Mouse (Mus musculus) E14TG2a.4 (cell line): ENCODE results near the gene Cox17.

ENCODE experiments used
- H3K27me3 ChIP-seq: 2 replicates; pipeline ENCODE4 v1.6.1; 2014; ENCODE audit warnings: low read length, control low read depth; ENCODE audit not compliant: insufficient read depth
- H3K36me3 ChIP-seq: 2 replicates; pipeline ENCODE4 v1.6.1; 2014; ENCODE audit warnings: low read length, control low read depth; ENCODE audit not compliant: insufficient read depth
- H3K4me1 ChIP-seq: replicated peaks from 2 replicates; pipeline ENCODE4 v1.6.1; 2014; ENCODE audit warnings: low read depth, low read length, control low read depth
- H3K4me3 ChIP-seq: replicated peaks from 2 replicates; pipeline ENCODE4 v1.5.1; 2014; ENCODE audit warnings: mild to moderate bottlenecking, low read length
- H3K9me3 ChIP-seq: 2 replicates; pipeline ENCODE4 v1.6.1; 2014; ENCODE audit warnings: low read length, control low read depth
- CTCF ChIP-seq: conservative IDR thresholded peaks from 2 replicates; pipeline ENCODE4 v1.5.1; 2014; ENCODE audit warnings: low read length
- NANOG ChIP-seq: IDR thresholded peaks from 2 replicates; pipeline ENCODE4 v1.6.1; 2014; ENCODE audit warnings: borderline replicate concordance, low read length, mixed read lengths
- POU5F1 ChIP-seq: IDR thresholded peaks from 2 replicates; pipeline ENCODE4 v1.6.1; 2014; ENCODE audit warnings: low read length, borderline replicate concordance

The Cox17 gene

DNA sequence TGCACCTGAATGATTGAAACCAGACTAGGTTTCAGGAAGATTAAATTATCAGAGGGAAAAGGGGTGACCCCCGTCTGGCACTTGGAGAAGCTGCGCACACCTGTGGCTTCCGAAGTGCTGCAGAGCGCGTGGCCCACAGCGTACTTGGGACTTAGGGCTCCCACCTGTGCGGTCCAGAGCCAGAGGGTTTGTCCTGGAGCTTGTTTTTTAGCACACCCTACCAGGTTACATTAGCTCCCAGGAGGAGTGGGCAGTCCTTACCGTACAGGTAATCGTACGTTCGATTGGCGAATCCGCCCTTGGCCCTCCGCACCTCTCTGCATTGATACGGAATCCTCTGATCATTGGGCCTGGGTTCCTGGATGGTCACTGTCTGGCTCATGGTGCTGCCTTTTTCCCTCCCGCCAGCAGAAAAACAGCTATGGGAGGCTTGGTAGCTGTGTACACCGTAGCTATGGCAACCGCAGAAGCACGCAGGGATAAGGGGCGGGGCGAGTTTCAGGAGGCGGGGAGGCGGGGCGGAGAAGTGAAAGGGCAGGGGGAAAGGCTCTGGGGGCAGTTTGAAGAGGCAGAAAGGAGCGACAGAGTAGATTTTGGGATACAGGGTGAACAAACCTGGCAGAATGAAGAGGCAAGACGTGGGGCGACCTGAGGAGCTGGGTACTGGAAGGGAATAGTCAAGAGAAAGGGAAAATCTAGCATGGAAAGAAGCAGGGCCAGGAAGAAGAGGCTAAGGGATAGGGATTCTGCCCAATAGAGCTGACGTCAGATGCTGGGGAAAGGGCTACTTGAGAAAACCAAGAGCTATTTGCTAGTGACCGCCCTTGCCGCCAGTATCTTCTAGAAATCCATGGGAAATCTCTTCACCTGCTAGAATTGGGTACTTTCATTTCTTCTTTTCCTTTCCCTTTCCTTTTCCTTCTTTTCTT lies 5.1 kb upstream of the Cox17 start, which contains the start of gene Maats1:
Gene Maats1 (minus strand): TSS at position 748 of the 929 bp plus-strand sequence.
- Histone ChIP-seq H3K27me3 (no peaks in the 10 kb centered on the region), H3K9me3 (no peaks in the 10 kb centered on the region), H3K36me3 (no peaks in the 10 kb centered on the region), H3K4me1 (peaks cover 21% of the 10 kb centered on the region), H3K4me3 (peak within 1 kb of the TSS; percentile 75)
- TF ChIP-seq CTCF (no peak), POU5F1 (no peak), NANOG (no peak)

DNA sequence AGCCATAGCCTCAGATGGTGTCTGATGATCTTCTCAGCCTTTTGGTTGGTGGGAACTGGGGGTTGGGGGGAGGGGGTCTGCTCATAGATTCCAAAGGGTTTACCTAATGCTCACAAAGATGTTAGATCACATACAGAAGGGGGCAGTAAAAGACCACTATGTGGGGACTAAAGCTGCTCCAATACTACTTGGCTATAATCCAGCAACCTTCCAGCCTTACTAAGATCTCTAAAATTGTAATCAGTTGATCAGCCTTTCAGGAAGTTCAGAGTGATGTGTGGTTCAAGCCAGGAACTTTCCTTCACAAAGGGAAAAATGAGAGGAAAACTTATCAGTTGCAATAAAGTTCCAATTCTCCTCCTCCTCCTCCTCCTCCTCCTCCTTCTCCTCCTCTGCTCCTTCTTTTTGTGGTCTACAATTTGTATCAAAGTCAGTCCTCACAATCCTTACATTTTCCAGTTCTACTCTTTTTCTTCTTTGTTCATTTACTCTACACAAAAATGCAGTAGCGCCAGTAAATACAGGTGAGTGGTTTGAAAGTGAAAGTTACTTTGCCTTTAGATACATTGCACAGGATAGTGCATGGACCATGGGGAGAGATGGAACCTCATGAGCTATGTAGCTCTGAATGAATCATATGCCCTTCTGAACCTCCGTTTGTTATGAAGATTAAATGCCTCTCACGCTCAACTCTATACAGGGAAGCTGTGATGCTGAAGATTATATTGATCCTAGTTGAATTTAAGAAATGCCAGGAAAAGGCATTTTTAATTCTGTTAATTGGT lies 1.7 kb upstream of the Cox17 start:
- no peak for TF ChIP-seq POU5F1
- peak; percentile 21 for TF ChIP-seq CTCF
- no peak for TF ChIP-seq NANOG
- Histone ChIP-seq H3K4me1 (peaks cover 34% of the 10 kb centered on the region), H3K27me3 (no peaks in the 10 kb centered on the region), H3K9me3 (no peaks in the 10 kb centered on the region), H3K4me3 (no peak overlapping the region), H3K36me3 (peaks cover 18% of the 10 kb centered on the region)

DNA sequence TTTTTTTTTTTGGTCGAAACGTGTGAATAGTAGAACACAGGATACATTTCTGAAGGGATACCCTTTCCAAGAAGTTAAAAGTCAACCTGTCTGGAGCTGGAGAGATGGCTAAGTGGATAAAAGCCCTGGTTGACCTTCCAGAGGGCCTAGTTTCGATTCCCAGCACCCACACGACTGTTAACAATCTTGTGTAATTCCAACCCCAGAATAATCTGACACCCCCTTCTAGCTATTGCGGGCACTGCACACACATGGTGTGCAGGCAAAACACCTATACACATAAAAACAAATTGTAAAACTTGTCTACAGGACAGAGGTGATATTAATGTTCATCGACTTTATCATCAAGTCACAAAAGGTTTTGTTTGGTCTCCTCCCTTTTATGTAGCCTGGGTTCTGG lies 797 bp downstream of the Cox17 start:
- no peak for TF ChIP-seq NANOG
- no peak for TF ChIP-seq POU5F1
- H3K4me3 ChIP-seq: peak overlapping the region; percentile 98
- H3K36me3 ChIP-seq: peaks cover 42% of the 10 kb centered on the region
- no peaks in the 10 kb centered on the region for H3K9me3 ChIP-seq
- H3K4me1 ChIP-seq: peaks cover 32% of the 10 kb centered on the region
- H3K27me3 ChIP-seq: no peaks in the 10 kb centered on the region

DNA sequence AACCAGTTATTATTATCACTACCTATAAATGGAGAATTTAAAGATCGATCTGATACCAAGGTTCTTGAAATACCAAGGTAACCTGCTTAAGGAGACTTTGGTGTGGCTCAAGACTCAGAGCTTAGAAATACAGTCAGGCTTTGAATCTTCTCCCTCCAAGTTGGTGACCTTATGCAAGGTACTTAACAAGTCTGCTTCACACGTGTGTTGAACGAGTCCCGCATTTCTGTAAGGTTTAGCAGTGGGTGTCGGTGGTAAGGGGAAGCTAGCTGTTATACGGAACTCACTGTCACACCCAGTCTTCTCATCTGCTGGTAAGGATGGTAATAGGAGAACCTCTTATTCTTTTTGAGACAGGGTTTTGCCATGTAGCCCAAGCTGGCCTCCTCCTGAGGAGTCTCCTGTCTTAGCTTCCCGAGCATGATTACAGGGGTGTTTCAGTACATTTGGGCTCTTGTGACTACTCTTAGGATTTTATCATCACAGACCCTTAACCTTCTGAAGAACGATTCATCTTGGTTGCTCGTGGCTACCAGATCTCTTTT lies 1.5 kb downstream of the Cox17 start:
- Histone ChIP-seq H3K4me1 (peaks cover 28% of the 10 kb centered on the region), H3K27me3 (no peaks in the 10 kb centered on the region), H3K4me3 (peak overlapping the region; percentile 98), H3K9me3 (no peaks in the 10 kb centered on the region), H3K36me3 (peaks cover 47% of the 10 kb centered on the region)
- no peak for TF ChIP-seq POU5F1
- no peak for TF ChIP-seq CTCF
- TF ChIP-seq NANOG: no peak

DNA sequence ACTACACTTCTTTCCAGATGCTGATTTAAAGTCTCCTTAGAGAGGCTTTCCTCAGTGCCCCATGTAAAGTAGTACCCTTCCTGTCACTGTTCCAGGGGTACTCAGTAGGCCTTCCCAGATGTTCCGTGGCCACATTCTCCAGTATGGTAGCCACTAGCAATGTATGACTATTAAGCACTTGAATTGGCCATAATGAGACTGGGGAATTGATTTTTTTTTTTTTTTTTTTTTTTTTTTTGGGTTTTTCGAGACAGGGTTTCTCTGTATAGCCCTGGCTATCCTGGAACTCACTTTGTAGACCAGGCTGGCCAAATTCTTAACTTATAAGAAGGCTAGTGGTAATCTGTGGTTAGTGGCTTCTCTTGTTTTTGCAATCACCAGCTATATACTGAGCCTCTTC lies 3.1 kb downstream of the Cox17 start:
- Histone ChIP-seq H3K9me3 (no peaks in the 10 kb centered on the region), H3K4me3 (no peak overlapping the region), H3K36me3 (peaks cover 55% of the 10 kb centered on the region), H3K4me1 (peaks cover 27% of the 10 kb centered on the region), H3K27me3 (no peaks in the 10 kb centered on the region)
- TF ChIP-seq NANOG (no peak), CTCF (no peak)

DNA sequence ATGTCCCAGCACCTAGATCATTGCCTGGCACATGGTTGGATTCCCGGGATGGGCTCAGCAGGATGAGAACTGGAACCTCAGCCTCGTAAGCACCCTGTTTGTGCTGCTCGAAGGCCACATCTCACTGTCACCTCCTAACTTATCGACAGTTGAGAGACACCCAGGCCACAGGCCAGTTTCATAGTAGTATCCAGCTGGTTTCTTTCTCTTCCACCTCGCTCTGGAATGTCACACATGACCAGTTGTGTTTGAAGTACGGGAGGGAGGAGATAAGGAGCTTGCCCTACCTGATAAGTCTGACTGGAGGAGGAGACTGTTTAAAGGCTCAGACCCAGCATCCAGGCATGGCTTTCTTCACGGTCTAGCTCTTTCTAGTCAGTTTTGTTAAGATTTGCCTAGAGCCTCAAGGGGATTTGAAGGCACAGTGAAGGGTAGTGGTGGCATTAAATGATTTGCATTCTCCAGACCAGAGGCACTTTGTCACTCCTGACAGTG lies 3.6 kb downstream of the Cox17 start:
- H3K36me3 ChIP-seq: peaks cover 55% of the 10 kb centered on the region
- no peaks in the 10 kb centered on the region for H3K27me3 ChIP-seq
- TF ChIP-seq NANOG: no peak
- no peak for TF ChIP-seq POU5F1
- no peak for TF ChIP-seq CTCF
- H3K9me3 ChIP-seq: no peaks in the 10 kb centered on the region
- no peak overlapping the region for H3K4me3 ChIP-seq
- H3K4me1 ChIP-seq: peaks cover 27% of the 10 kb centered on the region

DNA sequence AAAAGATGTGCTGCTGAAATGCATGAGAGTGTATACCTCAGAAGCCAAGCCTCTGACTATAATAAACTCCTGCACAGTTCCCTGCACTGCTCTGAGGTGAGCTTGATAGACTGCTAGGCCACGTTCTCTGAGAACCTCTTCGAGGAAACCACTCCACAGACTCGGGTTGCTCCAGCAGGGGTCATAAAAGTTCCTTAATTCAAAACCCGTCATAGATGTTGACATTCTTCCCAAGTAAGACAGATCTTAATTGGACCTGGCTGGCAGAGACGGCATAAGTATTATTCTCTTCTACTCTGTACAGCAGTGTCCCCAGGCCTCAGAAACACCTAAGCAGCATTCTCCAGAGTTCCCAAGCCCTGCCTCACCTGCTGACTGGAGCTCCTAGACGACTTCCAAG lies 4.1 kb downstream of the Cox17 start:
- Histone ChIP-seq H3K4me3 (no peak overlapping the region), H3K4me1 (peaks cover 27% of the 10 kb centered on the region), H3K27me3 (no peaks in the 10 kb centered on the region), H3K36me3 (peaks cover 55% of the 10 kb centered on the region), H3K9me3 (no peaks in the 10 kb centered on the region)
- TF ChIP-seq CTCF (no peak), POU5F1 (no peak), NANOG (no peak)

DNA sequence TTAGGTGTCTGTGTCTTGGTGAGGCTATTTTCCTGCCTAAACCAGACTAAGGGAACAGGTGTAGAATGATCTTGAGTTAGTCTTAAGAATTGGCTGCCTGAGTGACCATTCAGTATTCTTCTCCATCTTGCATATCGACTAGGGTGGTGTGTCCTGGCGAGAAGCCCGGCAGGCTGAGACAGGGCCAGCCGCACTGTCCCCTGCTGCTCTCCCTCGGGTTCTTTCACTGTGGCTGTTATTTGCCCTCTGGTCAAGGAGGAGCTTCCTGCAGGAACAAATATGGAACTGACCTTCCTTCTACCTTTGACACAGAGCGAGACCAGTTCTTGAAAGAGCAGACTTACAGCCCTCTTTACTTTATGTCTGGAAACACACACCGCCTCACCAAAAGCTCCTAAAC lies 5.2 kb downstream of the Cox17 start:
- Histone ChIP-seq H3K4me3 (no peak overlapping the region), H3K4me1 (peaks cover 22% of the 10 kb centered on the region), H3K27me3 (no peaks in the 10 kb centered on the region), H3K36me3 (peaks cover 59% of the 10 kb centered on the region), H3K9me3 (no peaks in the 10 kb centered on the region)
- TF ChIP-seq NANOG (no peak), POU5F1 (no peak), CTCF (no peak)
